Mouse (Mus musculus): Measurements from ENCODE around the gene Kcnma1. TPM values are rescaled to one million over a fixed set of nuclear protein-coding genes. Genes with fewer than 3 reads are reported as not detected.

Kcnma1 gene
- polyA plus RNA-seq, 3 experiments from 2014 or later, result not detected

- no peak for ATAC-seq
These were observed 347.9 kb downstream of the Kcnma1 start for GRCm38 (mm10) chr14:23666420-23666819.

GRCm38 (mm10) chr14:23651682-23652081 is 362.6 kb downstream of the Kcnma1 start:
- ATAC-seq, result no peak

GRCm38 (mm10) chr14:23650126-23650525 is 364.2 kb downstream of the Kcnma1 start:
- no peak for ATAC-seq

- ATAC-seq, result no peak
These were observed 368.8 kb downstream of the Kcnma1 start for GRCm38 (mm10) chr14:23645361-23646063.

GRCm38 (mm10) chr14:23643162-23643561 is 371.1 kb downstream of the Kcnma1 start:
- ATAC-seq, result no peak

- ATAC-seq, result no peak
These were observed 373.6 kb downstream of the Kcnma1 start for GRCm38 (mm10) chr14:23640665-23641064.

DNA sequence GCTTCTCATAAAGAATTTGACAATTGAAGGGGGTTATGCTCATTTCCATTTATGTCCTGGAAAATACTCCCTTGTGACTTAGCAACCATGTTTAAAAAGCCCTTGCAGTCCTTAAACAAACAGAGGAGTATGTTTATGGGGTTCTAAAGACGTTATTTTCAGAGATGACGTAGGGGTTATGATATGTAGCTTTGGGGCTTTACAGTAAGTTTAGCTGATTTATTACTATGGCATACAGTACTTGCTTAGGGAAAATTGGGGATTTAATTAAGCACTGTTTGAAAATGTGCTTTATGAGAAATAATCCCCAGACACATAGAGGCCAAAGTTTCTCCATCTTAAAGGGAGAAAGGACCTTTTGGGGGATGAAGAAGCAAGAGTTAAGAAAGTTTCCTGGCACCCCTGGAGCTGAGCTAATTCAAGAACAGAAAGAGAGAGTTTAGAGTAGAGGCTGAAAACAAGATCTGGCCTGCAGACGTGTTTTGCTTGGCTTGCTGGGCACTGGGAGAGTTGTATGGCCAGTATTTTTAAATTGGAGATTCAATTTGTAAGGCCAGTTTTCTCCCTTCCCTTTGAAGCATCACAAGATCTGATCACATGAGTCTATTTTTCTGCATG is 376.1 kb downstream of the Kcnma1 start:
- no peak for ATAC-seq

DNA sequence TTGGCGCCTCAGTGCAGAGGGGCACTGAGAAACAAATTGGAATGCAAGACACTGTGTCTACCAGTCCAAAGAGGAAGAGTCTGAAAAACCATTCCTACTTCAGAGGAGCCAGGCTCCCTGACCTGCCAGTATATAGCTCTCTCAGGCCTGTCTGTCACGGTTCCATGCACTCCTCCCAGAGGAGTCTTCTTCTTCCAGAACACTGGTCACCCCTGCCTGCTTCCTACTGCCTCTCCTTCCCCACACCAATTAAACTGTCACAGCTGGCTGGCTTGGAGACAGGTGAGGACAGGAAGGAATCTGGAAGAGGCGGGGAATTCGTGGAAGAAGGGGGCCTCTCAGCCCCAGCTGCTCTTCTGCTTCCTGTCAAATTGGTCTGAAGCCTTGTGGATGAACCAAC is 378.4 kb downstream of the Kcnma1 start:
- ATAC-seq, result no peak

DNA sequence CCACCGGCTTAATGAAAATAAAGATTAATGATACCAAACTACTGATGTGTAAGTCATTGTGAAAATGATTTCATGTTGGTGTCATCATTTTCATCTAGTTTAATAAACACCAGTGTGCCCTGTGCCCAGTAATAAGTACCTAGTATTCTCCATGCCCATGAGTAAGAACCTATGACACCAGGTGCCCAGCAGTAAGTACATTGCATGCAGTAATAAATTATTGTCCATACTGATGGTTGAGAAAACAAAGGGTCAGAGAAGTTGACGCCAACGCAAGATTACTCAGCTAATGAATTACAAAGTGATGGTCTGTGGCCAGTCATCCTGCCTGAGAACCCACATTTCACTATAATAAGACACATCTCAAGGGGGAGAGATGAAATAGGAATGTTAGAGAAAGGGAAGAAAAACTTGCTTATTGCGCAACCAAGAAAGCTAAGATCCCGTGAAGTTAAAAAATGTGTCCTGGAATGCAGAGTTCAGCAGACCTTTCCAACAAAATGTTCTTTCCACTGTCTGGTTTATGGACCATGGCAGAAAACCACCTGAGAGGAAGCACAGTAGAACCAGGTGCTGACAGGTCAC is 381.2 kb downstream of the Kcnma1 start:
- no peak for ATAC-seq

DNA sequence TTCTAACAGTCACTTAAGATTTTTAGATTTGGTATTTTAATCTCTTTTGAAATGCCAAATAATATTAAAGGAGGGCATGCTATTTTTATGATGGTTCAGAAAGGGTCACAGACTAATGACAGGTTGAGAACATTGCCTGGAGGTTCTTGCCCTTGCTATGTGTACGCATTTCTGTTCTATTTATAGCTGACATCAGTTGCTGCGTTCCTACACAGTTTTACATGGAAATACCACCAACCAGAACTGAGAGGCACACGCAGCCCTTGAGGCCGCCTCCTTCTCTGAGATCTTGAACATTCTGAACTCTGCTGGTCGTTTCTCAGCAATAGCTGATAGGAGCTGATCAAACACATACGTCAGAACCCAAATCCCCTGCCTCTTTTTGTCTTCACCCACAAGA is 387.4 kb downstream of the Kcnma1 start:
- ATAC-seq, result no peak

DNA sequence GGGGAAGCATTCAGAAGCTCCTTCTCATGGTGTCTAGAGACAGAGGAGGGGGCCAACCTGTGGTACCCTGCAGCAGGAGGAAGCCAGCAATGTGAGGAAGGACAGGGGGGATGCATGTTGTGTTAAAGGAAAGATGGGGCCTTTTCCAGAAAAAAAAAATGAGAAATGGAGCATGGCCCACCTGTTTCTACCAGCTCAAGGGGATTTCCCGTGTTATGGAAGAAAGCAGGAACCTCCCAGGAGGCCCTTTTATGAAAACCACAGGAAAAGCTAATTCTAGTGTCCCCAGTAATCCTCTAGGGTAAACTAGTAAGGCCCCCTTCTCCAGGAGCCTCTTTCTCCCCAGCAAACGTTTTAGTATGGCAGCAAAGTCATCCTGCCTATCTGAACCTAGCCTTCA is 388.2 kb downstream of the Kcnma1 start:
- ATAC-seq, result no peak

DNA sequence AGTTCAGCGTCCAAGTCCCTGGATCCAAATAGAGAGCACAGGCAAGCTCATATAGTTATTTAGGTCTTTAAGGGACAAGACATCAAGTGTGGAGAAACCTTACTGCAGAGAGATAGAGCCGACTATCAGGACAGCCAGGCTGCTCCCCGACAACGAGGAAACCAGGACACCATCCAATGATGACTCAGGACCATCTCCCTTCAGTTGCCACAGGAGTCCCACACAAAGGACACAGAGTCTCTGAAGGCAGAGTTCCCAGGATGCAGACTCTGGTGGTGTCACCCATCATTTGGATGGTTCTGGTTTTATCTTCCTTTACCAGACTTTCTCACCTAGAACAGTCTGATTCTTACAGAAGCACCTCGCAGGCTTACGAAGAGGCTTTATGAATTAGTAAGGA is 388.9 kb downstream of the Kcnma1 start:
- ATAC-seq, result no peak

- ATAC-seq, result no peak
These were observed 389.8 kb downstream of the Kcnma1 start for GRCm38 (mm10) chr14:23624455-23624854.

DNA sequence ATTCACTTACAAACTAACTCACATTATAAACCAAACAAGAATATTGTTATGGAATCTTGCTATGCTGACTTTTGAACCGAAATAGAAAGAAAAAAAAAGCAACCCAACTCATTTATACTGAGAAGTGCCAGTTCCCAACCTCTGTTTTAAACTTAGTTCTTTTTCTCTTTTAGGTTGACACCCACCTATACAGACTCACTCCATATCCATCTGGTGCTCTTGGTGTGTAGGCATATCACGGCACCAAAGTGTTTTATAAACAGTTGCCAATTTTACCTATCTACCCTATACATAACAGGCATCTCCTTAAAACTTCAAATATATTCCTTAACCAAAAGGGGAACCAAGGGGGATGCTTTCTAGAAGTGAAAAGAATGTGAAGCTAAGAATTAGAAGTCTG is 393.6 kb downstream of the Kcnma1 start:
- no peak for ATAC-seq

- no peak for ATAC-seq
These were observed 395.3 kb downstream of the Kcnma1 start for GRCm38 (mm10) chr14:23618973-23619372.

DNA sequence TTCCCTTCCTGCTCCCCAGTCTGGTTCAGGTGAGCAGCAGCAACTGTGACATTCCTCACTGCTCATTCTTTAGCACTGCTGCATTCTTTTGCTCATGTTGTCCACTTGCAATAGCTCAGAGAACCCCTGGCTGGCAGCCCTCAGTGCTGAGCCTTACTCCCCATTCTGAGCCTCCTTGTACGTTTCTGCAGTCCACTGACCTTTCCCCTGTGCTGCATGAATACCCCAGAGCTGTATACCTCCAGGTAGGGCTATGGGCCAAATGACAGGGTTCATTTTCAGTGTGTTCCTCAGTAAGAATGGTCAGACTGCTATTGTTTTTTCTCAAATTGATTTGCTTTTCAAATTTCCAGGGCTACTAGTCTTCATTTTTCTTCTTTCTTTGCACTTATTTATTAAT is 396.2 kb downstream of the Kcnma1 start:
- ATAC-seq, result no peak

GRCm38 (mm10) chr14:23610054-23610453 is 404.2 kb downstream of the Kcnma1 start:
- no peak for ATAC-seq

DNA sequence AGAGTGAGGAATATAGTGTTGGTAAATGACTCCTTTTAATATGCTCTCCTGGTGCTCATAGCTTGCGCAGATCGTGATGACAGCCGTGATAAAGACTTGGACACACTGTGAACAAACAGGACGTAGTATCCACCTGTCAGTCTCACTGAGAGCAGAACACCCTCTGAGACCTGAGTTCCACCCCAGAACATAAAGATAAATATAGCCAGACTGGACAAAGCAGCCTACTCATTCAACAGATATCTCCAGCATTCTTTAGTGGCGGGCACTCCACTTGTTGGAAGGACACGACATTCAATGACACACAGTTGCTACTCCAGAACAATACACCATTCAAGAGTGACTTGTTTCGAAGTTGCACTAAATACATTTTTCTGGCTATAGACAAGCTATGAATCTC is 408.6 kb downstream of the Kcnma1 start:
- no peak for ATAC-seq

DNA sequence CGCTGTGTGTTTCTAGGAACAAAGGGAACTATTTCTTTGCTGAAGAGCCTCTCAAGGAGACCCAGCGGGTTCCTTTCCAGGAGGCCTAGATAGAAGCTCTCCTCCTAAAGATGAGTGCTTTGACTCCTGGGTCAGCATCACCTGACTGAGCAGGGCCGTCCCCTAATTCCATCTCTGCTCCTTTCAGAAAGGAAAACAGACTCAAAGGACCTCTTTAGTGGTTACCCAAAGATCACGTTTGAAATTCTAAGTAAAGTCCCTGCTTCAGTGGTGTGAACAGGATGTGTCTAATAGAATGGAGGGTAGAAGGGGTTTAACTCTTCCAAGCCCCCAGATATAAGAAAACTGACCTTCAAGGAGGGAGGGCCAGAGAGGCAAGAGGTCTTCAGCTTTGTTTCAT is 411.4 kb downstream of the Kcnma1 start:
- ATAC-seq, result no peak

DNA sequence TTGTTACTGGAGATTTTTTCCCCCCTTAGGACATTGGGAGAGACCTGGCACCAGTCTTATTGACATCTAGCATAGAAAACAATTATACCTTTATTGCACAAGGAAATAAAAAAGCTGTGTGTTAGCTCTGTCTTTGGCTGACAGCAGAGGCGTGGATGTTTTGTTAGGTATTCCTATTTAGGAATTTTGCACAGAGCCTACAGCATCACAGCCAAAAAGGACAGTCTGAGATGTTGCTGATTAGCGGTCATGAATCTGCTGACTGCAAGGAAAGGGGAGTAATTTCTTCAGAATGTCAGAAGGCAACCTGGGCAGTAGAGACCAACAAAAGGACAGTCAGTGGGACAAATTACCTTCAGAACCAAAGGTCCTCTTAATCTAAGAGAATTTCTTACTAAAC is 412.2 kb downstream of the Kcnma1 start:
- ATAC-seq, result no peak

DNA sequence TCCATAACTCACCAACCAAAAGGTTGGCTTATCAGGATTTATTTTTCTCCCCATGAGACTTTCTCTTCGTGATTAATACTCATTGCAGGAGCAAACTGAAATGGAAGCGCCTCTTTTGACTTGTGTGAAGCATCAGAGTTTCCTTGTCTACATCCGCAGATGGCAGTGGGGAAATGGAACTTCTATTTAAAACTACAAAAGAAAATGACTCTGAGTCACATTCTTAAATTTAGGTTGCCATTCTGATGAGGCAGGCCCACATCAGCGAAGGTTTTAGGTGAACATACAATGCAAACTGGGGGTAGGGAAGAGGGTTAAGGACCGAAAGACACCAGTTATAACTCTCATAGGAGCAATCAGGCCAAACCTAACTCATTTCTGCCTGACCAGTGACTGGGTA is 419.7 kb downstream of the Kcnma1 start:
- no peak for ATAC-seq

DNA sequence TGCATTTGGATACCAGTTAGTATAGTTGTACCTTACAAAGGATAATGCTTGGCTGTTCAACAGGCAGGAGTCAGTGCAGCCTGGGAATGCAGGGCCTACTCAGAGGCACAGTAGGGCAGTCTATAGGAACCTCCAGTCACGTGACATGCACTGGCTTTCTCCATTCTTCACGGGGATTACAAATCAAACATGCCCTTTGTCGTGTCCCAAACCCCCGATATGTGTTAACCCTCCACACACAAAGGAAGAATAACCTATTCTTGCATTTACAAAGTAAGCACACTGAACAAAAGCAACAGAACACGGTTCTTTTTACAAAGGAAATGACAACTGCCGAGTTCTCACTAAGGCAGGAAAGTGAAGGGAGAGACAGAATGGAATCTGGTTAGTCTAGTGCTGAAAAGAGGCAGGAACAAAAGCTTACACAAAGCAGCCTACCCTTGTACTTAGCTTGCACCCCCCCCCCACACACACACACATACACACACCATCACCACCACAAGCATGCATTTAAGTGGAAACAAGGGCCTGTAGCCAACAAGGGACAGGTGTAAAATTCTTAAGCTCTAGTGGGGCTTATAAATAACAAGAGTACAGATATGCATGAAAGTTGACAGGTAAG is 421.4 kb downstream of the Kcnma1 start:
- no peak for ATAC-seq

DNA sequence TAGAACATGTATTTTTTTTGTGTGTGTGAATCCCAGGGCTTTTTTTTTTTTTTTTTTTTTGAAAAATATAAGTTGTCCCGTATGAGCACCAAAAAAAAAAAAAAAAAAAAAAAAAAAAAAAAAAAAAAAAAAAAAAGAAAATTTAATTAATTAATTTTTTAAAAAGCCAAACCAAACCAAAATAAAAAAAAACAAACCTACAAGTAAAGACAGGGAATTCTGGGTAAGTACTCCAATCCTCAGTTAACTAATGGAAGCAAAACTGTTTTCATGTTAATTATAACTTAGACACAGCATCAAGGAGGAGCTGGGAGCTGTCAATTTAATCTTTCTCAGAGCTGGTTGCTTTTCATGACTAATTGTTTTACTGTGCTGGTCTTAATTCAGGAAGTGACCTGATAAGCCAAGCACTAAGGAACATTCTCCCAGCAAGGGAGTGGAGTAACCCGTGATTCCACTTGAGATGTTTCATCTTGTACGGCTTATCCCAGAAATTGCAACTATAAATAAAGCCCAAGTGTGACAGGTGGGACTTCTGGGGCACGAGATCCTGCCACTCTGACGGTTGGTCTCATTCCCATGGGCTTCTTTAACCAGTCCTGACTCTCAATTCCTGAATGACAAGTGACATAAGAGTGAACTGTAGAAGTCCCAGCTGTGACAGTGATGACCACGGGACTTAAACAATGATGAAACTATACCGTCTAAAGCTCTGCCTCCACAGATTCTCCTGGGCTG is 424.4 kb downstream of the Kcnma1 start:
- ATAC-seq, result no peak
